Mouse (Mus musculus) neutrophil, adult 5-6 weeks (primary cell): ENCODE results near the gene Gfer. TPM values are rescaled to one million over a fixed set of nuclear protein-coding genes. Genes with fewer than 3 reads are reported as not detected.
"Not testable (repeated sequence)": the region's sequence is repeated elsewhere in the genome, so short reads cannot be mapped to it uniquely, and the experiment has no call there.

Experiments
- ATAC-seq: fragments of 151-379, 151-347 bp; 2 replicates; pipeline ENCODE4 v1.8.0; 2017; ENCODE audit warnings: mild to moderate bottlenecking, moderate TSS enrichment; ENCODE audit not compliant: insufficient number of reproducible peaks, poor library complexity, low FRiP score, severe bottlenecking; ENCODE audit errors: extremely low read depth
- total RNA-seq: library from RNA; stranded (forward); fragments of 200-1000 nt; gene quantifications from 2 replicates; pipeline ENCODE4 v1.2.3, GENCODE M21; 2017

Gfer gene
- total RNA-seq, 1 experiment from 2014 or later: 17.1 TPM

DNA sequence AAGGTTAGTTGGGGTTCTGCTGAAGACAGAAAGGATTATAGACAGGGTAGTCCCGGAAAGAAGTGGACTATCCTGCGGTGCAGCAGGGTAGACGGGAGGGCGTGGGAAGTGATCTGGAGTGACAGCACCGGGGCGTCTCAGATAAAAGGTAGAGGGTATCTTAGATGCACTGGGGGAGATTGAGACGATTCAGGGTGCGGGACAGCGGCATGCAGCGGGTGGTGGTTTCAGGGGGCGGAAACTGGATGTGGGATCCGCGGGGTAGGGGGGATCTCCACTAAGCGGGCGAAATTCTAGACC, 27.9 kb upstream of the Gfer start:
- no peak for ATAC-seq

DNA sequence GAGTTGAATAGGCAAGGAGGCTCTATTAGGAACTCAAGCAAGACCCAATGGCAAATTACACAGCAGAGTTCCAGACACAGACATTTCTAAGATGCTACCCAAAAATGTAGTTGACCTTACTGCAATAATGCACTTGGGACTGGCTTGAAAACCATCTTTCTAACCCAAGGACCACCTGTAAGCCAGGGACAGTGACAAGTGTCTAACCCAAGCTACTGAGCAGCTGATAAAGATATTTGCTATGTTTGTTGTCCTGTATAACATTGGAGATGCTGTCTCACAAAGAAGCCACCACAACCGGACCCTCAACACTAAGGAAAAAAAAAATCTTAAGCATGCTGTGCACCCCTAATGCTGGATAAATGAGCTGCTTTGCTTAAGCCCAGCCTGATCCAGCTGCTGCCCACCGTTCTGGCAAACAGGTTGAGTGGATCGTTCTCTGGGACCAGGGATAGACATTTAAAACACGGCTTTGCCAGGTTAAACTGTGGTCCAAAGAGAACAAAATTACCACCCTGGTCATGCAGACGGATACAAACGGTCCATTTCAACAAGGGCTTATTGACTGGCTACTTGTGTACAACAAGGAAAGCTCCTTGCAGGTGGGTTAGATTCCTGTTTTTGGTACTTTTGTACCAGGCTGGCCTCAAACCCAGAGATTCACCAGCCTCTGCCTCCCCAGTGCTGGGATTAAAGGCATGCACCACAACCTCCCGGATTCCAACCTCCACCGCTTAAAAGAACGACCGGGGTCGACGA, 27.3 kb upstream of the Gfer start:
- ATAC-seq: no peak

DNA sequence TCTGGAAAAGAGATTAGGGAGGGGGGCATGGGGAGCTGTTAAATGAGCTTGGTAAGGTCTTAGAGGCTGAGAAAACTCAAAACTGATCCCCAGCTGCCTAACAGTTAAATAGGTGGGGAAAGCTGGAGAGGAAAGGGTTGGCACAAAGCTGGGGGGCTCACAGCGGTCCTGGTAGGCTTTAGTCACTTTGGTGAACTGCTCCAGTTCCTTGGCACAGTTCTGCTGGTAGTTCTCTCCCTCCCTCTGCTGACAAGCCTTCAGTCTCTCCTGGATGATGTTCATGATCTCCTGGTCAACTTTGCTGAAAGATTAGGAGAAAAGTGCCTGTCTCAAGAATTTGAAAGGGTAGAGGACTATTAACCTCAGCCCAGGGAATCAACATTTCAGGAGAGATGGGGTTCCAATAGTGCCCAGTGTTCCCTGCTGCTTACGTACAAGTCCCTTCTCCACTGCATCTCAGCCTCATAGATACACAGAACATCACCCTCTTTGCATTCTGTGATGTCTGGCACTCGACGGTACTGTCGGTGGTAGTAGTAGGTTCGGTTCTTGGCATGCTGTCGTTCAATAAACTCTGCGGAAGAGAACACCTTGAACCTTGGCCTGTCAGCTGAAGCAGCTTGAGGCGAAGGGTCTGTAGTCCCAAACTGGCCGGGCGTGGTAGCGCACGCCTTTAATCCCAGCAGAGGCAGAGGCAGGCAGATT, 26.4 kb upstream of the Gfer start:
- ATAC-seq: no peak

- not testable (repeated sequence) for ATAC-seq
Measured at GRCm38 (mm10) chr17:24721383-24721955, 25.5 kb upstream of the Gfer start.

GRCm38 (mm10) chr17:24720616-24721015, 24.7 kb upstream of the Gfer start:
- ATAC-seq: not testable (repeated sequence)

GRCm38 (mm10) chr17:24719494-24720222, 23.7 kb upstream of the Gfer start:
- ATAC-seq: peak; percentile 88

GRCm38 (mm10) chr17:24718938-24719337, 23.0 kb upstream of the Gfer start:
- ATAC-seq: not testable (repeated sequence)

DNA sequence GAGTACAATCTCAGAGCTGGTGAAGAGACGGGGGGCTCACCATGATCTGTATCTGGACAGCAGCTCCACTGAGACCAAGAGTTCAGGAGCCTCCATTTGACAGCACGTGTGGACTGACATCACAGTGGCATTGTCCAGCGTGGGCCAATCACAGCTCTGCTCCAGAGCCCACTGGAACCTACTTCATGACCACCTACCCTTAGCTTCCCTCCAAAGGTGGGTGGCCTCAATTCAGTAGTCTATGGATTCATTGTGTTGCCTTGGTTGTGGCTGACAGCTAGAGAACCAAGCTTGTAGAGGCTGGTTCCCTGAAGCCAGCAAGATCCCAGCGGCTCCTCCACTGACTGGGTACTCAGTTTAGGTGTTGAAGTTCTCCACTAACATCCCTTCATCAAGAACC, 22.0 kb upstream of the Gfer start, which contains the start of the genes Rnf151 and Rps2:
Gene Rnf151, minus strand, starts transcription at position 121 of the 400 bp plus-strand sequence.
Gene Rps2, plus strand, starts transcription at position 174 of the 400 bp plus-strand sequence.
- no peak for ATAC-seq

GRCm38 (mm10) chr17:24716166-24716682, 20.3 kb upstream of the Gfer start:
- ATAC-seq: no peak

DNA sequence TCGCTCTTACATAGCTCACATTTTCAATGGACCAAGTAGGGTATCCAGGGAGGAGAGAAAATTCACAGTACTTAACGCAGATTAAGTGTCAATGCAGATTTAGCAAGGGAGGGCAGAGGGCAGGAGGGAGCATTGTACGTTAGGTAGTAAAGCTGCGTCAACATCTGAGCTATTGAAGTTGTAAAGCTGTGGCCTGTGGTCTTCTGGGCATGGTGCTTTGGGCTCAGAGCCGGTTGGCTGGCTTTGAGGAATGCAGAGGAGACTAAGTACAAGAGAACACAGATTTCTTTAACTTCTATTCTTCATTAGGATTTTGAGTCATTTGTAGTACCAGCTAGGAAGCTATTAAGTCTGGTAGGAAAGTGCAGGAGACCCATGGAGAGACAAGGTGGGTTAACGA, 19.6 kb upstream of the Gfer start:
- no peak for ATAC-seq

DNA sequence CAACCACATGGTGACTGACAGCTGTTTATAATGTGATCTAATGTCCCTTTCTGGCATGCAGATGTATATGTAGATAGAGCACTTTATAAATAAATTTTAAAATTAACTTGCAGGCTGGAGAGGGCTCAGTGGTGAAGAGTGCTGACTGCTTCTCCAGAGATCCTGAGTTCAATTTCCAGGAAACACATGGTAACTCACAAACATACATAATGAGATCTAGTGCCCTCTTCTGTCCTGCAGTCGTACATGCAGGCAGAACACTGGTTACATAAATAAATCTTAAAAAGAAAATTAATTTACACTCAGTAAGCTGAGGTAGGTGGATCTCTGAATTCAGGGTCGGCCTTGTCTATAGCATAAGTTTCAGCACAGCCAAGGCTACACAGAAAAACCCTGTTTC, 12.7 kb upstream of the Gfer start:
- ATAC-seq: peak; percentile 62

DNA sequence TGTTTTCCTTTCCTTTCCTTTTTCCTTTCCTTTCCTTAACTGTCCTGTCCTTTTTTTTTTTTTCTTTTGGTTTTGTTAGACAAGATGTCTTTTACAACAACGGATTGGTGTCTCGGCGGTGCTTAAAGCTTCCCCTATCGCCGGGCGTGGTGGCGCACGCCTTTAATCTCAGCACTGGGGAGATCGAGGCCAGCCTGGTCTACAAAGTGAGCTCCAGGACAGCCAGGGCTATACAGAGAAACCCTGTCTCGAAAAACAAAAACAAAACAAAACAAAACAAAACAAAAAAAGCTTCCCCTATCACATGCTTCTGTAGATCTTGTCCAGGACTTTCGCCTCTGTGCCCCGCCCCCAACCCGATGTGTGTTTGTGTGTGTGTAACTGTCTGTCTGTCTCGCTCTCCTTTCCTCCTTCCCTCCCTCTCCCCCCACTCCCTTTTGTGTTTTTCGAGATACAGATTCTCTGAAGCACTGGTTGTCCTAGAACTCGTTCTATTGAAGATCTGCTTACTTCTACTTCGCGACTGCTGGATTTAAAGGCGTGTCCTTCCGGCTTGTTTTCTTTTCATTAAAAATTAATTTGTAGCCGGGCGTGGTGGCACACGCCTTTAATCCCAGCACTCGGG, 12.0 kb upstream of the Gfer start:
- no peak for ATAC-seq

GRCm38 (mm10) chr17:24706982-24707800, 11.2 kb upstream of the Gfer start, which contains the start of gene Tbl3:
Tbl3 (minus strand) TSS chr17:24707660.
- peak; percentile 89 for ATAC-seq

DNA sequence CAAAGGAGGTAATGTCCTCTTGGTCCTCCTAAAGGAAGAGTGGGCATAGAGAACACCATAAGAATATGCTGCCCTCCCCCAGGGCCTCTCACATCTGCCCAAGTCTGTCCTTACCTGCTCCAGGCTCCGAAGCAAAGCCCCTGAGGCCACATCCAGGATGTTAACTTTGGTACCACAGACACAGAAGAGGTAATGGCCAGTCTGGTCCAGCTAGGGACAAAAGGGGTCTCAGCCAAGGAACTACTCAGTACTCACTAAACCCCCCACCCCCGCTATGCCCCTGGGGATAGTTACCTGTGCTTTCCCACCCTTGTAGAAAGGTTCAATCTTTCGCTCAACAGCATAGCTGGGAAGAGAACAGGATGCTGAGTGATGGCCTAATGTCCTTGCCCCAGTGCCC, 9.9 kb upstream of the Gfer start:
- no peak for ATAC-seq

- no peak for ATAC-seq
Measured at GRCm38 (mm10) chr17:24701251-24701650, 5.3 kb upstream of the Gfer start.

- no peak for ATAC-seq
Measured at GRCm38 (mm10) chr17:24699473-24699872, 3.5 kb upstream of the Gfer start.

DNA sequence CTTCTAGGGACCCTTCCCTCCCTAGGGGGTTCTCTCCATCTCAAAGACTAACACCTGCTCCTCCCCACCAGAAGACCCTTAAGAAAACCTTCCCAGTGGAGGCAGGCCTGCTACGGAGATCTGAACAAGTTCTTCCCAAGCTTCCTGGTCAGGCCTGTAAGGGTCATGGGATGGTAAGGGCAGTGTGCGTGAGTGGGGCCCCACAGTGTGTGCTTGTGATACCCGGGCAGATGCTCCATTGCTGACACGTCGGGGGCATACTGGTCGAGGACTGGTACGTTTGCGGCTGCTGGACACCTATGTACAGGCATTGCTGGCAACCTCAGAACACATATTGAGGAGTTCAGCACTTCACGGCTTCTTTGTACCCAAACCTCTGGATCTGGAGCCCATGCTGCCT, 2.8 kb upstream of the Gfer start:
- no peak for ATAC-seq

DNA sequence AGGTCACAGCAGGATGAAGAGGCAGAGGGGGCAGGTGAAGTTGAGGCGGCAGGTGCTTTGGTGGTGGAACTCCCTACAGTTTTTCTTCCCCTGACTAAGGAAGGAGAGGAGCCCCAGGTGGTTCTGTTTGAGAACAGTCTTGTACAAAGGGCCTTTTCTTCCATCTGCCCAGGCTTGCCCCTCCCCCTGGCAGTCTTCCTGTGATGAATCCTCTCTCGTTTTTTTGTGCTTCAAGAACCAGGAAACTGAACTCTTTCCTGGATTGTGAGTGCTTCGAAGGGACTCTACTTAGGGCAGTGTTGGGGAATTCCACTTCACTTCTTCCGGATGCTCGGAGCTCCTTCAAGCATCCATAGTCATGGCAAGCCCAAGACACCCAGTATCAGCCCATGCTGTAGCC, 2.0 kb upstream of the Gfer start:
- no peak for ATAC-seq
